Mouse (Mus musculus) neutrophil, adult 5-6 weeks (primary cell): ENCODE measurements around the gene Tfdp2. TPM values are rescaled to one million over a fixed set of nuclear protein-coding genes. Genes with fewer than 3 reads are reported as not detected.
A peak's percentile ranks its signal among the peaks of the same experiment; 100 is the strongest.

Source experiments
- ATAC-seq: fragments of 151-379, 151-347 bp; 2 replicates; pipeline ENCODE4 v1.8.0; 2017; ENCODE audit warnings: mild to moderate bottlenecking, moderate TSS enrichment; ENCODE audit not compliant: insufficient number of reproducible peaks, poor library complexity, low FRiP score, severe bottlenecking; ENCODE audit errors: extremely low read depth
- total RNA-seq: library from RNA; stranded (forward); fragments of 200-1000 nt; gene quantifications from 2 replicates; pipeline ENCODE4 v1.2.3, GENCODE M21; 2017

Tfdp2 gene
- total RNA-seq, 1 experiment from 2014 or later: 32.0 TPM

GRCm38 (mm10) chr9:96219114-96219669 is 23.1 kb downstream of the Tfdp2 start:
- ATAC-seq: 0 out of 2 replicates have a peak, but pooled peaks have one; percentile 33

GRCm38 (mm10) chr9:96220419-96220818 is 24.3 kb downstream of the Tfdp2 start:
- ATAC-seq: no peak

GRCm38 (mm10) chr9:96223302-96223701 is 27.2 kb downstream of the Tfdp2 start:
- no peak for ATAC-seq

GRCm38 (mm10) chr9:96228285-96228684 is 32.2 kb downstream of the Tfdp2 start:
- no peak for ATAC-seq

GRCm38 (mm10) chr9:96230271-96230670 is 34.2 kb downstream of the Tfdp2 start:
- no peak for ATAC-seq

GRCm38 (mm10) chr9:96235477-96235876 is 39.4 kb downstream of the Tfdp2 start:
- no peak for ATAC-seq

GRCm38 (mm10) chr9:96237391-96237790 is 41.3 kb downstream of the Tfdp2 start:
- ATAC-seq: no peak

- no peak for ATAC-seq
These were observed 42.2 kb downstream of the Tfdp2 start for GRCm38 (mm10) chr9:96238286-96238685.

- ATAC-seq: no peak
These were observed 45.3 kb downstream of the Tfdp2 start for GRCm38 (mm10) chr9:96241134-96242097.

GRCm38 (mm10) chr9:96243915-96244314 is 47.8 kb downstream of the Tfdp2 start:
- ATAC-seq: no peak

GRCm38 (mm10) chr9:96254812-96255211 is 58.7 kb downstream of the Tfdp2 start:
- no peak for ATAC-seq

GRCm38 (mm10) chr9:96258478-96258877 is 62.4 kb downstream of the Tfdp2 start:
- ATAC-seq: no peak

- ATAC-seq: peak; percentile 51; the same call in 1 of the 2 replicates
These were observed 63.0 kb downstream of the Tfdp2 start for GRCm38 (mm10) chr9:96259017-96259512.

- ATAC-seq: no peak
These were observed 63.9 kb downstream of the Tfdp2 start for GRCm38 (mm10) chr9:96259753-96260520.

GRCm38 (mm10) chr9:96261101-96261500 is 65.0 kb downstream of the Tfdp2 start:
- no peak for ATAC-seq

- no peak for ATAC-seq
These were observed 65.9 kb downstream of the Tfdp2 start for GRCm38 (mm10) chr9:96261980-96262379.

- no peak for ATAC-seq
These were observed 70.9 kb downstream of the Tfdp2 start for GRCm38 (mm10) chr9:96266793-96267558.

GRCm38 (mm10) chr9:96267559-96267948 is 71.5 kb downstream of the Tfdp2 start:
- no peak for ATAC-seq

GRCm38 (mm10) chr9:96269726-96270125 is 73.7 kb downstream of the Tfdp2 start:
- no peak for ATAC-seq
